Mouse (Mus musculus) mature B cell (primary cell): Measurements from ENCODE around the gene Tmub2.

Experiments used
- in situ Hi-C: fragments of 300-500 bp; cut with MboI; formaldehyde crosslinking; loops from 2 replicates; pipeline ENCODE4 v1.14.3; 2019

Gene Tmub2

DNA sequence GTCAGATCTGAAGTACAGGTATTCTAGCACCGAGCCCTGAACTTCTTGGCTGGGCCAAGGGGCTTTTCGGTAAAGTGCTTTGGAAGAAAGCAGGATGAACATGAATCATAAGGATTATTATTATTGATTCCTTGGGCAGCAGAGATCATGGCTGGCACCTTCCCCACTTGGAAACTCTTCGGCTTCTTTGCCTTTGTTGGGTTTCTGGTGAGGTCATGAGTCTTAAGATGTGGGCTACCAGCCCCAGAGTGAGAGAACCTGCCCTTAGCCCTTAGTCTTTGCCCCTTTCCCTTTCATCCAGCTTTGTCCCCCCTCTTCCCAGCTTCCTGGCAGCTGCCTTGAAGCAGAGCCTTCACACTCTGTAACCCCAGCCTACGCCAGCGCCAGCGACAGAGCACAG, 37.2 kb downstream of the Tmub2 start:
- in situ Hi-C loops = loop anchor here (5.0 kb wide), 1 partner anchor 85 kb away; the partner anchor contains the start of gene Slc25a39

DNA sequence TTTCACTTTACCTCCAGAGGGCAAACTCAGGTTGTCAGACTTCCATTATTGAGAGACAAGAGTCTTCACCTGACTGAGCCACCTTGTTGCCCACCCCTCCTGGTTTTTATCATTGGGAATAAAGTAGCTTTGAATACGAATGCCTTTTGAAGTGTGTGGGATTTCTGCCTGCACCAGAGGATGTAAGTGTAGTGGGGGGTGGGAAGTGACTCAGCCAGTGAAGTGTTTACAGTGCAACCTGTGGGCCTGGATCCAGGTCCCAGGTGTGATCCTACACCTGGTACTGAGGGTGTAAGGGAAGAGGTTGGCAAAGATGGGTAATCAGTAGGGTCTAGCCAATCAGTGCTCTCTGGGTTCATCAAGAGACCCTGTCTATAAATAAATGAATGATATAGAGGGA, 38.8 kb downstream of the Tmub2 start:
- in situ Hi-C loops = loop anchor here (5.0 kb wide), 1 partner anchor 84 kb away; the partner anchor contains the start of gene Slc25a39

DNA sequence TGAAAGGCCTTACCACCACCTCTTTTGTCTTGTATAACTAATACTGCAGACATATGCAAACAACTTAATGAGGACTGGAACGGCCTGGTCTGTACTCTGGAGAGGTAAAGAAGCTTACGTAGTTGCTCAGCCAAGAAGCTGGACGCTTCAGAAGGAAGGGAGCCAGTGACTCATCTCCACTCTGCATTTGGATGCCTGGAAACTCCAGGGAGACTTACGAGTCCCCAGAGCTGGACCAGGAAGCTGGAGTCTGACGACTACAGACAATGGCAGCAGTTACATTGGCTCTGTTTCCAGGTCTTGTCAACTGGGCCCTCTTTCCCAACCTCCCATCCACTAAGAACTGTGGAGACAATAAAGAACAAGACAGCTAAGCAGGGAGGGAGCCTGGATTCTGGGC, 42.5 kb downstream of the Tmub2 start:
- in situ Hi-C loops = no loop called here

DNA sequence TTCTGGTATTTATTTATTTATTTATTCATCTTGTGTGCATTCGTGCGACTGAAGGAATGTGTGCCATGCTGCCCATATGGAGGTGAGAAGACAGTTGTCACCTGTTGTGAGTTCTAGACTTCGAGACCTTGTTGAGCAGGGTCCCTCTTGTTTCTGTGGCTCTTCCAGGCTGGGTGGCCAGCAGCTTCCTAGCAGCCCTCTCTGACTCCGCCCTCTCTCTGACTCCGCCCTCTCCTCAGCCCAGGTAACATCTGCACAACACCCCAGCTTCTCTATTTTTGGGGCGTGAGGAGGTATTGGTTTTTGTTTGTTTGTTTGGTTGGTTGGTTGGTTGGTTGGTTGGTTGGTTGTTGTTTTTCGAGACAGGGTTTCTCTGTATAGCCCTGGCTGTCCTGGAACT, 43.1 kb downstream of the Tmub2 start:
- in situ Hi-C loops = no loop called here

DNA sequence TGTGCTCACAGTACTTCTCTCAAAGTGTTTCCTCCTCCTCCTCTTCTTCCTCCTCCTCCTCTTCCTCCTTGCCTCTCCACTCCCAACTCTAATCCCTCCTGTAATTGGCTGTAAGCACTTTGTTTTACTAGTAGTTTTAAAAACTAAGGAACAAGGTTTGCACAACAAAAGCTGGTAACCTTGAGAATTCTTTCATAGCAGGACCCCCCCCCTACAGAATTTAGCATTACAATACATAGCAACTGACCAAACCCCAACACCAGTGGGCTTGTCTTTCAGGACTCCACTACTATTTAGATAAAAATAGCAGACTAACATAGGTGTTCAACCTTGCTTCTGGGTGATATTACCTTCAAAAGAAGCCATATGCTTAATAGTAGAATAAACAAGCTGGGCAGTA, 44.8 kb downstream of the Tmub2 start:
- in situ Hi-C loops = no loop called here

DNA sequence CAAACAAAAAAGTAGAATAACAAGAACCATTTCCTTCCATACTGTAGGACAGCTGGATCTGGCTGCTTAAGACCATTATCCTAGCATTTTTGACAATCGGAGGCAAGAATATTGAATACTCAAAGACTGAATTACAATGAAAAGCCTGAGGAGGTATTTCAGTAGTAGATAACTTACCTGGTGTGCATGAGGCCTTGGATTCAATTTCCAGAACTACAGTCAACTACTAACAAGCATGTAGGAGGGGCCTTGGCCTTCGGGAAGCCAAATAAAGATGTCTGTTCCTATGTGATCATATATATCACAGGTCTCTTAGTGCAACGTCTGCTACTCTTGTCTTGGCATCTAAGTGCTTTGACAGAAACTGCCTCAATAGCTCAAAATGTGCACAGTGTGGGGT, 45.3 kb downstream of the Tmub2 start:
- in situ Hi-C loops = no loop called here

DNA sequence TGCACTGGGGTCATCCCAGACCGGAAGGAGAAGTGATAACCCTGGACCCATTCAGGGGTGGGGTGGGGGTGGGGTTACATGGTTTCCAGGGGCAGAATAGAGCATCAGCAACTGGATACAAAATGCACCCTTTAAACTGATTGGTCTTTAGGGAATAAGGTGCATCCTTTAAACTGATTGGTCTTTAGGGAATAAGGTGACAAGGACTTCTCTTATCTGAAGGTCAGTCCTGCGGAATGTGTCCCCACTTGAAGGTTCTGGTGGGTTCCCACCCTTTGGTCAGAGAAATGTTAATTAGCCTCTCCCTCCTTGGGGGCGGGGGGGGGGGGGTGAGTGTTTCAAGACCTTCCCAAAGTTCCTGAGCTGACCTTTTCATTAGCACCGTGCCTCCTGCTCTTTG, 47.1 kb downstream of the Tmub2 start:
- in situ Hi-C loops = no loop called here

DNA sequence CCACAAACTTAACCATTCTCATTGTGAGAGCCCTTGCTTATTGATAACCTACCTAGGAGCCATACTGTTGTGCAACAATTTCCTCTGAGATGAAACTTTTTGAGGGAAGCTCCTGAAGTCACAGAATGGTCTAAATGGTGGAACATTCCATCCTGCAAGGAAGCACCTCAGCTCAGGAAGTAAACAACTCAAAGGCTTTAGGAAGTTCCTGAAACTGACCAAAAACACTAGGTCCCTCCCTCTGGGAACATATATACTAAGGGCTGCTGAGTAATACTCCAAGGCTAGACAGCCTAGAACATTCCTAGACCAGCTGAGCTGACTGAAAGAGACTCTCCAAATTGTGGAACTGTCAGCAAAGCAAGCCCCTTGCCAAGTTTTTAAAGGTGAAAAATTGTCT, 48.3 kb downstream of the Tmub2 start:
- in situ Hi-C loops = no loop called here

DNA sequence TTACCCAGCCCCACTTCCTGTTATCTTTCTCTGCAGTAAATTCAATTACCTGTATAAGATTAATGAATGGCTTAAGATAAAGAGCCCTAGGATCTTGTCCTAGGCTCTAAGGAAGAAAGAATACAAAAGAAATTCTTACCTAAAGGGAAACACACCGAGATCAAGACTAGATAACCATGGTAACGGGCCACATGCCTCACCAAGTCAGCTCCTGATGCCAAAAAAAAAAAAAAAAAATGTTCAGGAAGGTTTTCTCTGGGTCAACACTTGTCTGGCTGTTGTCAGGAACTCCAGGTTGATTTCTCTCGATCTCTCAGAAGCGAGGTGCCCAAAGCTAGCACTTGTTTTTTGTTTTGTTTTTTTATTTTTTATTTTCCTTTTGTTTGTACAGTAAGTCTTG, 49.3 kb downstream of the Tmub2 start:
- in situ Hi-C loops = no loop called here

DNA sequence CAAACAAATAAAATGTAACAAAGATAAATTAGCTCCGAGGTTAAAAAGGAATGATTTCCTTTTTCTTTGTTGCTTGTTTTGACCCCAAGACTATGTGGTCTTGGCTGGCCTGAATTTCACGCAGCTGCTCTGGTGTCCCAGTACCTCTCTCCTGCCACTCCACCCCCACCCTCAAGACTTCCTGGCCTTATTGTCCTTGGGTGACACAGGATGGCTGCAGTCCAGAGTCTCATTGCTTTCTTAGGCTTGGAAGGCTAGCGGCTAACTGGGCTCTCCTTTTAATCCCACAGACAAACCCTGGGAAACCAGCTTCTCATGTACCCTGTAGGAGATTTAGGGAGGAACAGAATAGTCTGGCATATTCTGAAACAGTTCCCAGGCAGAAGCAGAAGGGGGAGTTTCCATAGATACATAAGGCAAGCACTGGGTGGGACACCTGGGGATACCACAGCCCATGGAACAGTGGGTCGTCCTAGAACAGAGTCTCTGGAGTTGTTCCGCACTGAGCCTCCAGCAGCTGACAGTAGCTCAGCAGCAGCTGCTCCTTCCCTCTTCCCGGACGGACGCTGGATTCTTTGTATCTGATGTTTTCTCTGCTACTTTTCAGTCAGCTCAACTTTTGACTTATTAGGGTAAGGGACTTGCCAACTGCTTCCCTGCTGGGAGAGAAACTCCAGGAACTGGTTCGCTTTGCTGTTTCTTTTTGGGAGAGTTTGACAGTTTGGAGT, 50.4 kb downstream of the Tmub2 start:
- in situ Hi-C loops = no loop called here

DNA sequence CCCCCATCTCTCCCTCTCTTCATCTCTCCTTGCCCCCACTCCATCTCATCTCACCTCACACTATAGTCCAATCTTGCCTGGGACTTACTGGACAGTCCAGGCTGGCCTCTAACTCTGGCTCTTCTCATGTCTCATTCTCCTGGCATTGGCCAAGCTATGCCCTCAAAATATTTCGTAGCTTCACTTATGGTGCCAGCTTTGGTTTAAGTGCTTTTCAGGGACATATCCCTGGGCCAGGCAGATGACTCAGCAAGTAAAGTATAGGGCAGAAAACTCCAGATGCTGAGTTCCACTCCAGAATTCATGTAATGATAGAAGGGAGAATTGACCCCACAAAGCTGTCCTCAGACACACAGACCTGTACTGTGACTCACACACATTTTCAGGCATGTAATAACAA, 51.5 kb downstream of the Tmub2 start:
- in situ Hi-C loops = no loop called here

DNA sequence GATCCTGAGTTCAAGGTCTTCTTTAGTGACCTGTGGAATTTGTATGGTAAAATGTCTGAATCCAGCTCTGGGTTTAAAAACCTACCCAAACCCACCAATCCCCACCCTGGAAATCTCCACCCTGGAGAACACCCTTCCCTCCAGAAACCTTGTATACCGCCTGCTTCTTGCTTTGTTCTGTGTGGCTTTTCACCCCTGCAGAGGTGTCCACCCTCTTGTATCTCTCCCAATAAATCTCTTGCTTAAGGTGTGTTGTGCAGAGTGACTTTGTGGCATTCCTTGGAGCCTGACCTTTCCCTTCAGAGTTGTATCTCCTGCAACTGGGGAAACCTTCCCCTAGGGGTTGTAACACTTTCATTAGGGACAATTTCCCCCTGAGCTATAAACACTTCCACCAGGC, 53.2 kb downstream of the Tmub2 start:
- in situ Hi-C loops = no loop called here

DNA sequence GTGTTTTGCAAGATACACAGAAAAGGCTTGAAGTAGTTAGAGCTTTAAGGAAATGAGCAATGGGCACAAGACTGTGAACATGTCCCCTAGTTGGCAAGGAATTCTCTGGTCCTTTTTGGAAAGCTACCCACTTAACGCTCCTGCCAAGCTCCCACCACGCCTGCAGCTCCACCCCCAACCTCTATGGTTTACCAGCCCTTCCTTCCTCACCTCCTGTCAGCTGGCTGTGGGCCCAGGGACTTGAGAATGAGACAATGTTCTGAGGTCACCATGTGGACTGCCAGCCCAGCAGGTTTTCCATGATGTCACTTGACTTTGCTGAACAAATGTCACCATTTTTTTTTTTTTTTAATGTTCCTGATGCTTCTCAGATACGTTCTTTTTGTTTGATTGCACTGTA, 53.8 kb downstream of the Tmub2 start:
- in situ Hi-C loops = no loop called here
